Mouse (Mus musculus): Measurements from ENCODE around the gene Mndal. TPM values are rescaled to one million over a fixed set of nuclear protein-coding genes. Genes with fewer than 3 reads are reported as not detected.
"Not testable (repeated sequence)": the region's sequence is repeated elsewhere in the genome, so short reads cannot be mapped to it uniquely, and the experiment has no call there.

The Mndal gene
- polyA plus RNA-seq, 1 experiment = 2.3 TPM

- not testable (repeated sequence) for H3K27me3 ChIP-seq (ENCODE audit: control insufficient read depth, insufficient read depth, insufficient read length); H3K36me3 ChIP-seq (ENCODE audit: control insufficient read depth, insufficient read depth); H3ac ChIP-seq (ENCODE audit: control insufficient read depth, insufficient read length)
- TF ChIP-seq CEBPB (IDR thresholded peaks at IDR 0.05; ENCODE audit: insufficient read depth, poor library complexity, severe bottlenecking) = 0 out of 2 replicates have a peak, but pooled peaks have one; percentile 26
- peak within 1 kb of the TSS; percentile 70 for H3K4me2 ChIP-seq (ENCODE audit: low read depth)
- H3K79me2 ChIP-seq (ENCODE audit: control insufficient read depth, insufficient read depth) = peaks cover 21% of the 10 kb centered on the region
- peak within 1 kb of the TSS; percentile 29 for H3K4me3 ChIP-seq
Observed at GRCm38 (mm10) chr1:173912548-173913255, 29.6 kb downstream of the Mndal start, which contains the start of gene Ifi211. Gene Ifi211 (minus strand): TSS chr1:173913046.

GRCm38 (mm10) chr1:173911808-173912464 lies 30.4 kb downstream of the Mndal start:
- Histone ChIP-seq H3K4me2 (ENCODE audit: low read depth) (peak overlapping the region; percentile 70), H3K36me3 (ENCODE audit: control insufficient read depth, insufficient read depth) (no peaks in the 10 kb centered on the region), H3K79me2 (ENCODE audit: control insufficient read depth, insufficient read depth) (peaks cover 21% of the 10 kb centered on the region), H3ac (ENCODE audit: control insufficient read depth, insufficient read length) (no peak overlapping the region), H3K27me3 (ENCODE audit: control insufficient read depth, insufficient read depth, insufficient read length) (no peaks in the 10 kb centered on the region), H3K4me3 (peak overlapping the region; percentile 29)
- TF ChIP-seq MAX (IDR thresholded peaks at IDR 0.05; ENCODE audit: low read depth) = no peak

GRCm38 (mm10) chr1:173908390-173908789 lies 33.9 kb downstream of the Mndal start:
- peaks cover 21% of the 10 kb centered on the region for H3K79me2 ChIP-seq (ENCODE audit: control insufficient read depth, insufficient read depth)
- H3ac ChIP-seq (ENCODE audit: control insufficient read depth, insufficient read length); H3K4me2 ChIP-seq (ENCODE audit: low read depth): not testable (repeated sequence)

GRCm38 (mm10) chr1:173905885-173906284 lies 36.4 kb downstream of the Mndal start:
- H3ac ChIP-seq (ENCODE audit: control insufficient read depth, insufficient read length); H3K79me2 ChIP-seq (ENCODE audit: control insufficient read depth, insufficient read depth); H3K4me2 ChIP-seq (ENCODE audit: low read depth); H3K4me3 ChIP-seq; H3K27me3 ChIP-seq (ENCODE audit: control insufficient read depth, insufficient read depth, insufficient read length); H3K36me3 ChIP-seq (ENCODE audit: control insufficient read depth, insufficient read depth): not testable (repeated sequence)

More at GRCm38 (mm10) chr1:173908390-173908789, 33.9 kb downstream of the Mndal start:
- H3K4me3 ChIP-seq; H3K36me3 ChIP-seq (ENCODE audit: control insufficient read depth, insufficient read depth); H3K27me3 ChIP-seq (ENCODE audit: control insufficient read depth, insufficient read depth, insufficient read length): not testable (repeated sequence)

GRCm38 (mm10) chr1:173889741-173890140 lies 52.5 kb downstream of the Mndal start:
- not testable (repeated sequence) for H3ac ChIP-seq (ENCODE audit: control insufficient read depth, insufficient read length); H3K27me3 ChIP-seq (ENCODE audit: control insufficient read depth, insufficient read depth, insufficient read length); H3K4me2 ChIP-seq (ENCODE audit: low read depth); H3K36me3 ChIP-seq (ENCODE audit: control insufficient read depth, insufficient read depth); H3K79me2 ChIP-seq (ENCODE audit: control insufficient read depth, insufficient read depth); H3K4me3 ChIP-seq

GRCm38 (mm10) chr1:173887026-173887787 lies 55.1 kb downstream of the Mndal start:
- not testable (repeated sequence) for H3ac ChIP-seq (ENCODE audit: control insufficient read depth, insufficient read length); H3K27me3 ChIP-seq (ENCODE audit: control insufficient read depth, insufficient read depth, insufficient read length); H3K4me2 ChIP-seq (ENCODE audit: low read depth); H3K4me3 ChIP-seq; H3K79me2 ChIP-seq (ENCODE audit: control insufficient read depth, insufficient read depth); H3K36me3 ChIP-seq (ENCODE audit: control insufficient read depth, insufficient read depth)

GRCm38 (mm10) chr1:173880004-173880666 lies 62.2 kb downstream of the Mndal start:
- H3K4me3 ChIP-seq; H3K36me3 ChIP-seq (ENCODE audit: control insufficient read depth, insufficient read depth); H3K27me3 ChIP-seq (ENCODE audit: control insufficient read depth, insufficient read depth, insufficient read length); H3K79me2 ChIP-seq (ENCODE audit: control insufficient read depth, insufficient read depth); H3ac ChIP-seq (ENCODE audit: control insufficient read depth, insufficient read length): not testable (repeated sequence)
- peak; percentile 45; the same call in 1 of the 2 replicates for TF ChIP-seq CEBPB (IDR thresholded peaks at IDR 0.05; ENCODE audit: insufficient read depth, poor library complexity, severe bottlenecking)
- peak overlapping the region; percentile 40 for H3K4me2 ChIP-seq (ENCODE audit: low read depth)

- H3K4me2 ChIP-seq (ENCODE audit: low read depth) = peak overlapping the region; percentile 52
- not testable (repeated sequence) for H3K4me3 ChIP-seq; H3K36me3 ChIP-seq (ENCODE audit: control insufficient read depth, insufficient read depth); H3ac ChIP-seq (ENCODE audit: control insufficient read depth, insufficient read length); H3K79me2 ChIP-seq (ENCODE audit: control insufficient read depth, insufficient read depth); H3K27me3 ChIP-seq (ENCODE audit: control insufficient read depth, insufficient read depth, insufficient read length)
Observed at GRCm38 (mm10) chr1:173879225-173879987, 62.9 kb downstream of the Mndal start.

GRCm38 (mm10) chr1:173878264-173878663 lies 64.0 kb downstream of the Mndal start:
- H3K27me3 ChIP-seq (ENCODE audit: control insufficient read depth, insufficient read depth, insufficient read length); H3ac ChIP-seq (ENCODE audit: control insufficient read depth, insufficient read length); H3K4me3 ChIP-seq; H3K36me3 ChIP-seq (ENCODE audit: control insufficient read depth, insufficient read depth); H3K79me2 ChIP-seq (ENCODE audit: control insufficient read depth, insufficient read depth): not testable (repeated sequence)
- H3K4me2 ChIP-seq (ENCODE audit: low read depth) = peak overlapping the region; percentile 47

GRCm38 (mm10) chr1:173877125-173877524 lies 65.2 kb downstream of the Mndal start:
- not testable (repeated sequence) for H3K4me3 ChIP-seq; H3K27me3 ChIP-seq (ENCODE audit: control insufficient read depth, insufficient read depth, insufficient read length); H3ac ChIP-seq (ENCODE audit: control insufficient read depth, insufficient read length); H3K79me2 ChIP-seq (ENCODE audit: control insufficient read depth, insufficient read depth); H3K36me3 ChIP-seq (ENCODE audit: control insufficient read depth, insufficient read depth)
- peak overlapping the region; percentile 6 for H3K4me2 ChIP-seq (ENCODE audit: low read depth)

- not testable (repeated sequence) for H3K79me2 ChIP-seq (ENCODE audit: control insufficient read depth, insufficient read depth); H3K4me3 ChIP-seq; H3ac ChIP-seq (ENCODE audit: control insufficient read depth, insufficient read length); H3K4me2 ChIP-seq (ENCODE audit: low read depth); H3K36me3 ChIP-seq (ENCODE audit: control insufficient read depth, insufficient read depth); H3K27me3 ChIP-seq (ENCODE audit: control insufficient read depth, insufficient read depth, insufficient read length)
Observed at GRCm38 (mm10) chr1:173868586-173868985, 73.7 kb downstream of the Mndal start.
